9 mouse cellular contexts compared by ENCODE assay signal in the genomic region with DNA sequence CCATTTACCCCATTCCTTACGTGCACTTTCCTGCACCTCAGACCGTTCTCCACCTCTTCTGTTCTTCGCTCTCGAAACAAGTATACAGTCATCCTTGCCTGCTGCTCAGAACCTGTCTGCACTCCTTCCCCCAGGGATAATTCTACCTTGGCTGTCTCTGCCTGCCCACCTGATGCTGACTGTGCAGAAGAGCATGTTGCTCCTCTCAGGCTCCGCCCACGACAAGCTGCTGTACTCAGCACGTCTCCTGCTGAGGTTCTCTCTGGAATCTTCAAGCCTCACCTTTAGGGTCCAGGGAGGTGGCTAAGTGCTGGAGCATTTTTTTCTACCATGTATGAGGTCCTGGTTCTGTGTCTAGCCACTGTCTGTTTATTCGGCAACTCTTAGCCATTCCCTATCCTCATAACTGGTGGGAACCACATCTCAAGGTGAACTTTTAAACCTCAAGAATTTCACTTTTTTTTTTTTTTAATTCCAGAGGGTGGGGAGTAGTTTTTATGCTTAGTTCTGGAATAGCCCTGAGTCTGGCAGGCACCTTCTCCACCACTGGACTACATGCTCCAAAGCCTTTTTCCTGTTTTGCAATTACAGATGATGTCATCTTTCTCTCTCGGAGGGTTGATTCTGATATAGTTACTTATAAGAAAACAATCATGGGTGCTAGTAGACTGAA.
DNase-seq lines count a peak whose midpoint lies in the region; ATAC-seq and TF ChIP-seq lines count a peak whose summit lies in the region.
"Had no signal": no experiment of that assay in that cellular context is flagged by ENCODE, and none has a peak within 500 bp of the region (broad histone marks: within the 10 kb centered on the region; RNA-seq: fewer than 3 reads in every experiment).

No protein-coding gene starts in this region.

- H3K4me1 ChIP-seq in lung, embryonic 14.5 days (ENCODE audit: insufficient read depth) = peaks cover 23% of the 10 kb centered on the region

- no peak overlapping the region for H3K4me2 ChIP-seq in lung, embryonic 14.5 days
- H3K4me2 ChIP-seq: midbrain, embryonic 12.5 days had no signal

- H3K36me3 ChIP-seq in lung, embryonic 14.5 days (ENCODE audit: insufficient read depth) = peaks cover 15% of the 10 kb centered on the region; the same call in 1 of the 2 replicates
- H3K36me3 ChIP-seq: midbrain, embryonic 12.5 days had no signal

- no peak overlapping the region for H3K9ac ChIP-seq in lung, embryonic 14.5 days
- H3K9ac ChIP-seq: midbrain, embryonic 12.5 days had no signal

- H3K27ac ChIP-seq in lung, embryonic 14.5 days (ENCODE audit: low read depth) = peak overlapping the region; percentile 7; the same call in 1 of the 2 replicates
- H3K27ac ChIP-seq: midbrain, embryonic 12.5 days had no signal

- no peak overlapping the region for H3K4me3 ChIP-seq in lung, embryonic 14.5 days (ENCODE audit: low read depth, low read length)
- H3K4me3 ChIP-seq: midbrain, embryonic 12.5 days had no signal

- no peaks in the 10 kb centered on the region for H3K9me3 ChIP-seq in lung, embryonic 14.5 days (ENCODE audit: low read depth, low read length)
- H3K9me3 ChIP-seq: midbrain, embryonic 12.5 days had no signal

- no peak for ATAC-seq in lung, embryonic 14.5 days (ENCODE audit: insufficient read depth)

- 65% methylated on average over 9 of the region's 9 CpGs for WGBS in lung, embryonic 14.5 days

- no peaks in the 10 kb centered on the region for H3K27me3 ChIP-seq in lung, embryonic 14.5 days (ENCODE audit: insufficient read depth, low read length)
- H3K27me3 ChIP-seq: midbrain, embryonic 12.5 days had no signal

- no peak for TF ChIP-seq CTCF in lung, embryonic 14.5 days (IDR thresholded peaks at IDR 0.05; ENCODE audit: low read depth)

- no peak for DNase-seq in lung, embryonic 14.5 days
- DNase-seq in lung, postnatal 14 days = no peak
- peak; percentile 26 for DNase-seq in fibroblast of lung, adult 2 months (ENCODE audit: low read depth)
- peak; percentile 77 to 79 for DNase-seq in kidney, adult 8-10 months
- DNase-seq in lung, postnatal 25 days (ENCODE audit: low spot score) = peak; percentile 23
- no peak for DNase-seq in thymus, postnatal 0 days (ENCODE audit: low spot score)
- no peak for DNase-seq in thymus, postnatal 25 days
- DNase-seq in urinary bladder, postnatal 10 days (ENCODE audit: low spot score) = no peak

Comparison
In these comparisons a context has a peak if more than half of its experiments do, and no peak if none do; other contexts are left out.
1. DNase-seq: peak in fibroblast of lung, adult 2 months (single experiment), kidney, adult 8-10 months (2 of 2) and lung, postnatal 25 days (single experiment); none in lung, embryonic 14.5 days (single experiment), lung, postnatal 14 days (single experiment), thymus, postnatal 0 days (single experiment), thymus, postnatal 25 days (single experiment) and urinary bladder, postnatal 10 days (single experiment).